Mouse (Mus musculus) v-Abl transformed pro-B cells (cell line): ENCODE measurements around the gene Nkg7.

ENCODE experiments used
- in situ Hi-C, 2 experiments: fragments of 400-800 bp; cut with MboI; formaldehyde crosslinking; loops; one replicate each; pipeline ENCODE4 v1.15.1; 2025; ENCODE audit not compliant: unreplicated experiment in 2 of 2

Gene Nkg7

GRCm38 (mm10) chr7:43443126-43443916, 6.4 kb downstream of the Nkg7 start:
- in situ Hi-C loops = loop anchor here in 1 of 2 experiments (10.0 kb wide), 1 partner anchor 129 kb away; the partner anchor contains the start of gene Zfp715

GRCm38 (mm10) chr7:43443917-43444293, 7.0 kb downstream of the Nkg7 start, which contains the start of the genes Etfb and Gm45233:
Etfb (plus strand) TSS chr7:43444083.
Gm45233 (plus strand) TSS chr7:43444128.
- in situ Hi-C loops = loop anchor here in 1 of 2 experiments (10.0 kb wide), 1 partner anchor 129 kb away; the partner anchor contains the start of gene Zfp715

- in situ Hi-C loops = loop anchor here in 1 of 2 experiments (10.0 kb wide), 1 partner anchor 133 kb away; the partner anchor contains the start of gene Zfp715
Measured at GRCm38 (mm10) chr7:43447801-43448200, 10.9 kb downstream of the Nkg7 start.

- in situ Hi-C loops = loop anchor here in 1 of 2 experiments (10.0 kb wide), 1 partner anchor 133 kb away; the partner anchor contains the start of gene Zfp715
Measured at GRCm38 (mm10) chr7:43448246-43448645, 11.4 kb downstream of the Nkg7 start.

- in situ Hi-C loops = loop anchor here in 1 of 2 experiments (10.0 kb wide), 1 partner anchor 135 kb away; the partner anchor contains the start of gene Zfp715
Measured at GRCm38 (mm10) chr7:43449811-43450210, 12.9 kb downstream of the Nkg7 start.

GRCm38 (mm10) chr7:43451726-43452125, 14.9 kb downstream of the Nkg7 start:
- in situ Hi-C loops = no loop called here

- in situ Hi-C loops = no loop called here
Measured at GRCm38 (mm10) chr7:43452609-43453008, 15.7 kb downstream of the Nkg7 start.

GRCm38 (mm10) chr7:43453599-43454355, 16.9 kb downstream of the Nkg7 start:
- in situ Hi-C loops = no loop called here

GRCm38 (mm10) chr7:43454371-43454770, 17.5 kb downstream of the Nkg7 start:
- in situ Hi-C loops = no loop called here

- in situ Hi-C loops = loop anchor here (5.0 to 10.0 kb wide), 4 partner anchors 36 to 478 kb away; partner anchors contain the start of genes Siglecf (in 2 of the 2) and Lim2 (in 1 of the 2)
Measured at GRCm38 (mm10) chr7:43462851-43463250, 26.0 kb downstream of the Nkg7 start, which contains the start of gene Vsig10l. Vsig10l (plus strand) TSS chr7:43463151.

GRCm38 (mm10) chr7:43463976-43464375, 27.1 kb downstream of the Nkg7 start:
- in situ Hi-C loops = loop anchor here (5.0 to 10.0 kb wide), 4 partner anchors 37 to 479 kb away; partner anchors contain the start of genes Siglecf (in 2 of the 2) and Lim2 (in 1 of the 2)

GRCm38 (mm10) chr7:43464864-43465343, 28.0 kb downstream of the Nkg7 start:
- in situ Hi-C loops = loop anchor here (5.0 to 10.0 kb wide), 5 partner anchors 38 to 480 kb away; partner anchors contain the start of genes Siglecf (in 2 of the 2) and Lim2 (in 1 of the 2)

GRCm38 (mm10) chr7:43465344-43466098, 28.6 kb downstream of the Nkg7 start:
- in situ Hi-C loops = loop anchor here (5.0 to 10.0 kb wide), 3 partner anchors 183 to 481 kb away; no protein-coding TSS in a partner anchor

GRCm38 (mm10) chr7:43466099-43466694, 29.3 kb downstream of the Nkg7 start:
- in situ Hi-C loops = loop anchor here (5.0 to 10.0 kb wide), 3 partner anchors 184 to 481 kb away; no protein-coding TSS in a partner anchor

GRCm38 (mm10) chr7:43470373-43470772, 33.5 kb downstream of the Nkg7 start:
- in situ Hi-C loops = loop anchor here in 1 of 2 experiments (5.0 kb wide), 1 partner anchor 417 kb away; no protein-coding TSS in a partner anchor

- in situ Hi-C loops = loop anchor here (5.0 kb wide), 2 partner anchors 182 to 197 kb away; partner anchors contain the start of gene Ctu1 (in 1 of the 2)
Measured at GRCm38 (mm10) chr7:43475706-43476105, 38.8 kb downstream of the Nkg7 start.

- in situ Hi-C loops = loop anchor here (5.0 kb wide), 2 partner anchors 181 to 196 kb away; partner anchors contain the start of gene Ctu1 (in 1 of the 2)
Measured at GRCm38 (mm10) chr7:43476376-43476775, 39.5 kb downstream of the Nkg7 start.

- in situ Hi-C loops = no loop called here
Measured at GRCm38 (mm10) chr7:43481191-43481590, 44.3 kb downstream of the Nkg7 start.
